Mouse (Mus musculus): ENCODE results near the gene Serpina6. TPM values are rescaled to one million over a fixed set of nuclear protein-coding genes. Genes with fewer than 3 reads are reported as not detected.
A peak's percentile ranks its signal among the peaks of the same experiment; 100 is the strongest.
"Not testable (repeated sequence)": the region's sequence is repeated elsewhere in the genome, so short reads cannot be mapped to it uniquely, and the experiment has no call there.

The Serpina6 gene
- polyA plus RNA-seq, 1 experiment from 2014 or later: not detected

GRCm38 (mm10) chr12:103662053-103662452 lies 5.0 kb upstream of the Serpina6 start:
- H3K27ac ChIP-seq (ENCODE audit: low read depth, low read length); H3K9me3 ChIP-seq (ENCODE audit: control insufficient read depth, low read length); ATAC-seq (ENCODE audit: low FRiP score); H3K4me3 ChIP-seq (ENCODE audit: low read depth, low read length); DNase-seq (ENCODE audit: low spot score, missing footprints); H3K9ac ChIP-seq (ENCODE audit: low read length); H3K36me3 ChIP-seq (ENCODE audit: control insufficient read depth, insufficient read depth, low read length); H3K27me3 ChIP-seq (ENCODE audit: control insufficient read depth, insufficient read depth, low read length); H3K4me1 ChIP-seq (ENCODE audit: control insufficient read depth, insufficient read depth, low read length); H3K4me2 ChIP-seq: not testable (repeated sequence)

DNA sequence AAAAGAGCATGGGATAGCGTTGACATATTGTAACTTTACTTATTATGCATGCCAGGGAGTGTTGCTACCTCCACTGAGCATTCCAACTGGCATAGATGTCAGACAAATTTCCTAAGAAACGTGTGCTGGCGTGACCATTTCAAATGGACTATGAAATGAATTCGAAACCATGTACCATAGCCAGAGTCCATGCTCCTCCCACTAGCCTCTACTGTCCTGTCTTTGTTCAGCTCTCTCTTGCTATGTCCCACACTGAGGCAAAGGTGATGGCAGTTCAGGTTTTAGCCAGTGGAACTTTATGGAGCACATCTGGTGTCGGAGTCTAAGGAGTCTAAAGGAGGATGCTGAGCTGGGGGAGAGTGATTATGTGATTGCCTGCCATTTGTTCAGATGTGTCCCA lies 3.1 kb upstream of the Serpina6 start:
- Histone ChIP-seq H3K9me3 (ENCODE audit: control insufficient read depth, low read length) (no peaks in the 10 kb centered on the region), H3K4me3 (ENCODE audit: low read depth, low read length) (no peak overlapping the region), H3K27me3 (ENCODE audit: control insufficient read depth, insufficient read depth, low read length) (no peaks in the 10 kb centered on the region), H3K36me3 (ENCODE audit: control insufficient read depth, insufficient read depth, low read length) (no peaks in the 10 kb centered on the region), H3K4me2 (no peak overlapping the region), H3K27ac (ENCODE audit: low read depth, low read length) (no peak overlapping the region), H3K9ac (ENCODE audit: low read length) (no peak overlapping the region), H3K4me1 (ENCODE audit: control insufficient read depth, insufficient read depth, low read length) (no peaks in the 10 kb centered on the region)
- ATAC-seq (ENCODE audit: low FRiP score) (no peak), DNase-seq (ENCODE audit: low spot score, missing footprints) (no peak)
- 91% methylated on average over 5 of the region's 5 CpGs for WGBS

DNA sequence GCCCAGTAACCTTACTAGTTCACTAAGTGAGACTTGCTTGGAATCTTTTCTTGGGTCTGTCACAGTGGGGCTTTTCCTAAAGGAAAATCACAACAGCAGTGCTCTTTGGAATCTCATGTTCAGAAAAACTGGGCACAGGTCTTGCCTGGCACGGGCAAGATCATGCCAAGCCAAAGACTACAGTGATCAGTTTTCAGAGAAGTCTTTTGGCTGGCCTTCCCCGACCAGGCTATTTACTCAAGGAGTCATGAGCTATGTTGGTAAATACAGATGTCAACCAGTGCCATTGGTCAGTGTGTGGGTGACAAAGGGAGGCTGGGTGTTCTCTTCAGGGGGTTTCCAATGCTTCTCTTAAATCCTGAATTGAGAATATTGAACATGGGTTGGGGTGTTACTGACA lies 2.2 kb upstream of the Serpina6 start:
- no peaks in the 10 kb centered on the region for H3K9me3 ChIP-seq (ENCODE audit: control insufficient read depth, low read length)
- H3K27me3 ChIP-seq (ENCODE audit: control insufficient read depth, insufficient read depth, low read length): no peaks in the 10 kb centered on the region
- no peaks in the 10 kb centered on the region for H3K4me1 ChIP-seq (ENCODE audit: control insufficient read depth, insufficient read depth, low read length)
- no peak overlapping the region for H3K4me2 ChIP-seq
- H3K4me3 ChIP-seq (ENCODE audit: low read depth, low read length): no peak overlapping the region
- 84% methylated on average over 2 of the region's 2 CpGs for WGBS
- DNase-seq (ENCODE audit: low spot score, missing footprints) (no peak), ATAC-seq (ENCODE audit: low FRiP score) (no peak)
- no peak overlapping the region for H3K9ac ChIP-seq (ENCODE audit: low read length)
- H3K27ac ChIP-seq (ENCODE audit: low read depth, low read length): no peak overlapping the region
- no peaks in the 10 kb centered on the region for H3K36me3 ChIP-seq (ENCODE audit: control insufficient read depth, insufficient read depth, low read length)

- Histone ChIP-seq H3K9me3 (ENCODE audit: control insufficient read depth, low read length) (no peaks in the 10 kb centered on the region), H3K27me3 (ENCODE audit: control insufficient read depth, insufficient read depth, low read length) (no peaks in the 10 kb centered on the region), H3K36me3 (ENCODE audit: control insufficient read depth, insufficient read depth, low read length) (no peaks in the 10 kb centered on the region), H3K27ac (ENCODE audit: low read depth, low read length) (no peak overlapping the region), H3K4me1 (ENCODE audit: control insufficient read depth, insufficient read depth, low read length) (no peaks in the 10 kb centered on the region), H3K4me2 (no peak overlapping the region), H3K4me3 (ENCODE audit: low read depth, low read length) (no peak overlapping the region), H3K9ac (ENCODE audit: low read length) (no peak overlapping the region)
- WGBS: 86% methylated on average over 10 of the region's 10 CpGs
- DNase-seq (ENCODE audit: low spot score, missing footprints) (no peak), ATAC-seq (ENCODE audit: low FRiP score) (no peak)
Observed at GRCm38 (mm10) chr12:103657991-103658390, 979 bp upstream of the Serpina6 start.

DNA sequence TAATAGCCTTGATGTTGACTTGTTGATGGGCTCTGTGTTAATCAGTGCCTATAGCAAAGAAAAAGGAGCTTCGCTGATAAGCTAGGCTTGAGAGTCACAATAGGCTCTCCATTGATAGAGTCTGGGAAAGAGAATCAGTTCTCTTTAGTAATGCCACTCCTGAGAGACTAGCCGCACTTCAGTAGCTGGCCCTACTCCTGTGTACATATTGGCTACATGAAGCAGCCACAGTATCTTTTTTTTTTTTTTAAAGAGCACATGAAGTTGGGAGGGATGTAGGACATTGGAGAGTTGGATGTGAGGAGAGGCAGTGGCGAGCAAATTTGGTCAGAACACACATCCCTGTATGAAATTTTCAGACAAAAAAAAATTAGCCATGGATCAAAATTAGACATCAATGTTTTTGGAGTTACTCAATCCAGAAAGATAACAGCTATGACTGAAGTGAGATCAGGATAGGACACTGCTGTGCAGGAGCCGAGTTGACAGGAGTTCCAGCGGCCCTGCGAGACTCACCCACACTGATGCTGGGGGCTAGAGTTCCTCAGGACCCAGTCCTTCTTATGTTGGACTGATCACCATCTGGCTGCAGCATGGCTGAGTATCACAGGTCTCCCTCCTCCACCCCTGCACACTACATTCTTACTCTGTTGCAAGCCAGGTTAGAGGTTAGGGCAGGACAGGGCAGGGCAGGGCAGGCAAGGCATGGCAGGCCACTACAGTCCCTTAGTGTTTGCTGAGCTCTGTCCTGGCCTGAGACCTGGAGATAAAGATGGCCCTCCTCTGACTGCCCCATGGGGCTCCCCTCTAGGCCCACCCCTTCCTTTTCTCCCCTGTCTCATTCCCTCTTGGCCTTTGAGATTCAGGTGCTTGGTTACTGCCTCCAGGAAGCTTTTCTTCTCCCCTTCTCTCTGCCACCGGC lies 1.6 kb downstream of the Serpina6 start:
- Histone ChIP-seq H3K27me3 (ENCODE audit: control insufficient read depth, insufficient read depth, low read length) (no peaks in the 10 kb centered on the region), H3K9me3 (ENCODE audit: control insufficient read depth, low read length) (no peaks in the 10 kb centered on the region), H3K4me2 (no peak overlapping the region), H3K36me3 (ENCODE audit: control insufficient read depth, insufficient read depth, low read length) (no peaks in the 10 kb centered on the region), H3K4me3 (ENCODE audit: low read depth, low read length) (no peak overlapping the region), H3K27ac (ENCODE audit: low read depth, low read length) (no peak overlapping the region), H3K4me1 (ENCODE audit: control insufficient read depth, insufficient read depth, low read length) (no peaks in the 10 kb centered on the region), H3K9ac (ENCODE audit: low read length) (no peak overlapping the region)
- DNase-seq (ENCODE audit: low spot score, missing footprints) (no peak), ATAC-seq (ENCODE audit: low FRiP score) (no peak)
- WGBS: 82% methylated on average over 7 of the region's 7 CpGs

DNA sequence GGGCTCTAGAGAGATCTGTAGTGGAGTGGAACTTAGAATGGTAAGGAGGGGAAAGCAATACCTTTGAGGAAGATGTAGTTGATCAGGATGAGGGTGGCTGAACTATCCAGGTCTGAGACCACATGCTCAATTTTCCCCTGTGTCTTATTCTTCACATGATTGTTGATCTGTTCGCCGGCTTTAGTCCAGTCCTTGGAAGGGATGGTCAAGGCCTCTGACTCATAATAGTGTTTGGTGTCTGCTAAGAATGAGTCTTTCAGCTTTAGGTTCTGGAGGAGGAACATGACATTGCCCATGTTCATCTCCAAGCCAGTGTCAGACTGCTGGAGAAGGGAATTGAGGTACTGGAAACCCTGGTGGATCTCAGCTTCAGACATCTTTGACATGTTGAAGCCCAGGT lies 3.2 kb downstream of the Serpina6 start:
- H3K4me1 ChIP-seq (ENCODE audit: control insufficient read depth, insufficient read depth, low read length): no peaks in the 10 kb centered on the region
- H3K4me2 ChIP-seq: no peak overlapping the region
- DNase-seq (ENCODE audit: low spot score, missing footprints) (no peak), ATAC-seq (ENCODE audit: low FRiP score) (no peak)
- no peaks in the 10 kb centered on the region for H3K27me3 ChIP-seq (ENCODE audit: control insufficient read depth, insufficient read depth, low read length)
- no peaks in the 10 kb centered on the region for H3K9me3 ChIP-seq (ENCODE audit: control insufficient read depth, low read length)
- 96% methylated on average over 2 of the region's 2 CpGs for WGBS
- no peak overlapping the region for H3K4me3 ChIP-seq (ENCODE audit: low read depth, low read length)
- H3K9ac ChIP-seq (ENCODE audit: low read length): no peak overlapping the region
- no peak overlapping the region for H3K27ac ChIP-seq (ENCODE audit: low read depth, low read length)
- no peaks in the 10 kb centered on the region for H3K36me3 ChIP-seq (ENCODE audit: control insufficient read depth, insufficient read depth, low read length)

DNA sequence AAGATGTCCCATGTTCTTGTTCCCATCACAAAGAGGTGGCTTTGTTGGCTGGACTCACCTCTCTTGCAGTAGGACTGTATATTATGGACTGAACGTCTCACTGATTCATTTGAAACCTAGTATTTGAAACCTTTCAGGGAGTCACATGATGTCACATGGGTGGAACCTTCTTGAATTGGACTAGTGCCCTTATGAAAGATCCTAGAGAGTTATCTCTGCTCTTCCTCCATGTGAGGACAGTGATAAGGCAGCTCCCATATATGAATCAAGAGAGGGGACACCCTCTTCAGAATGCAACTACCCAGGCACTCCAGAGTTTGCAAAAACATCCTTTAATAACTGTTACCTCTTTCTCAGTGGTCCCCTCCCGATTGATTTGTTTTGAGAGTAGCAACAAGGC lies 10.7 kb downstream of the Serpina6 start:
- H3K9me3 ChIP-seq (ENCODE audit: control insufficient read depth, low read length): no peaks in the 10 kb centered on the region
- H3K27ac ChIP-seq (ENCODE audit: low read depth, low read length): no peak overlapping the region
- ATAC-seq (ENCODE audit: low FRiP score) (no peak), DNase-seq (ENCODE audit: low spot score, missing footprints) (peak; percentile 8)
- H3K4me1 ChIP-seq (ENCODE audit: control insufficient read depth, insufficient read depth, low read length): no peaks in the 10 kb centered on the region
- 78% methylated on average over 2 of the region's 2 CpGs for WGBS
- H3K4me2 ChIP-seq: no peak overlapping the region
- no peak overlapping the region for H3K9ac ChIP-seq (ENCODE audit: low read length)
- no peaks in the 10 kb centered on the region for H3K36me3 ChIP-seq (ENCODE audit: control insufficient read depth, insufficient read depth, low read length)
- no peaks in the 10 kb centered on the region for H3K27me3 ChIP-seq (ENCODE audit: control insufficient read depth, insufficient read depth, low read length)
- H3K4me3 ChIP-seq (ENCODE audit: low read depth, low read length): no peak overlapping the region

- 43% methylated on average over 5 of the region's 5 CpGs for WGBS
- Histone ChIP-seq H3K36me3 (ENCODE audit: control insufficient read depth, insufficient read depth, low read length) (no peaks in the 10 kb centered on the region), H3K27ac (ENCODE audit: low read depth, low read length) (no peak overlapping the region), H3K4me3 (ENCODE audit: low read depth, low read length) (no peak overlapping the region), H3K4me2 (no peak overlapping the region), H3K9me3 (ENCODE audit: control insufficient read depth, low read length) (no peaks in the 10 kb centered on the region), H3K4me1 (ENCODE audit: control insufficient read depth, insufficient read depth, low read length) (no peaks in the 10 kb centered on the region), H3K27me3 (ENCODE audit: control insufficient read depth, insufficient read depth, low read length) (no peaks in the 10 kb centered on the region), H3K9ac (ENCODE audit: low read length) (no peak overlapping the region)
- ATAC-seq (ENCODE audit: low FRiP score) (no peak), DNase-seq (ENCODE audit: low spot score, missing footprints) (peak; percentile 77)
Observed at GRCm38 (mm10) chr12:103644601-103645000, 12.4 kb downstream of the Serpina6 start.

DNA sequence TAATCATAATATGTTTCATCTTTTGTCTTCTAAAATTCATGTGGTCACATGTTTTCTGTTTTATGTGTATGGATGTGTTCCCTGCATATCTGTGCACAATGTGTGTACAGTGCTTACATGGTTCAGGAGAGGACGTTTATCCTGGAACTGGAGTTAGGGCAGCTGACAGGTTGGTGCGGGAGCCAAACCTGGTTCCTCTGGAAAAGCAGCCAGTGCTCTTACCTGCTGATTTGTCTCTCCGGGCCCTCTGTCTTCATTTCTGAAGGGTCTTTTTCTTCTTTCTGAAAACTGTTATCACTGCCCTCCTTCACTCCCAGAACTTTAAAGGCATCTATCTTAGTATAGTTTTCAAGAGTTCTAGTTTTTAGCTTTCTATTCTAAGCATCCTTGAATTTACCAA lies 13.2 kb downstream of the Serpina6 start:
- no peak overlapping the region for H3K9ac ChIP-seq (ENCODE audit: low read length)
- H3K36me3 ChIP-seq (ENCODE audit: control insufficient read depth, insufficient read depth, low read length): no peaks in the 10 kb centered on the region
- H3K4me3 ChIP-seq (ENCODE audit: low read depth, low read length): no peak overlapping the region
- no peak overlapping the region for H3K27ac ChIP-seq (ENCODE audit: low read depth, low read length)
- no peaks in the 10 kb centered on the region for H3K27me3 ChIP-seq (ENCODE audit: control insufficient read depth, insufficient read depth, low read length)
- WGBS: 85% methylated on average over 3 of the region's 3 CpGs
- H3K4me2 ChIP-seq: no peak overlapping the region
- H3K9me3 ChIP-seq (ENCODE audit: control insufficient read depth, low read length): no peaks in the 10 kb centered on the region
- no peaks in the 10 kb centered on the region for H3K4me1 ChIP-seq (ENCODE audit: control insufficient read depth, insufficient read depth, low read length)
- peak; percentile 77 for DNase-seq (ENCODE audit: low spot score, missing footprints)
- no peak for ATAC-seq (ENCODE audit: low FRiP score)

Data from midbrain, embryonic 11.5 days (tissue).